Mouse (Mus musculus): ENCODE results near the gene Slco1a6. TPM values are rescaled to one million over a fixed set of nuclear protein-coding genes. Genes with fewer than 3 reads are reported as not detected.

The Slco1a6 gene
- polyA plus RNA-seq, 1 experiment from 2014 or later: not detected

DNA sequence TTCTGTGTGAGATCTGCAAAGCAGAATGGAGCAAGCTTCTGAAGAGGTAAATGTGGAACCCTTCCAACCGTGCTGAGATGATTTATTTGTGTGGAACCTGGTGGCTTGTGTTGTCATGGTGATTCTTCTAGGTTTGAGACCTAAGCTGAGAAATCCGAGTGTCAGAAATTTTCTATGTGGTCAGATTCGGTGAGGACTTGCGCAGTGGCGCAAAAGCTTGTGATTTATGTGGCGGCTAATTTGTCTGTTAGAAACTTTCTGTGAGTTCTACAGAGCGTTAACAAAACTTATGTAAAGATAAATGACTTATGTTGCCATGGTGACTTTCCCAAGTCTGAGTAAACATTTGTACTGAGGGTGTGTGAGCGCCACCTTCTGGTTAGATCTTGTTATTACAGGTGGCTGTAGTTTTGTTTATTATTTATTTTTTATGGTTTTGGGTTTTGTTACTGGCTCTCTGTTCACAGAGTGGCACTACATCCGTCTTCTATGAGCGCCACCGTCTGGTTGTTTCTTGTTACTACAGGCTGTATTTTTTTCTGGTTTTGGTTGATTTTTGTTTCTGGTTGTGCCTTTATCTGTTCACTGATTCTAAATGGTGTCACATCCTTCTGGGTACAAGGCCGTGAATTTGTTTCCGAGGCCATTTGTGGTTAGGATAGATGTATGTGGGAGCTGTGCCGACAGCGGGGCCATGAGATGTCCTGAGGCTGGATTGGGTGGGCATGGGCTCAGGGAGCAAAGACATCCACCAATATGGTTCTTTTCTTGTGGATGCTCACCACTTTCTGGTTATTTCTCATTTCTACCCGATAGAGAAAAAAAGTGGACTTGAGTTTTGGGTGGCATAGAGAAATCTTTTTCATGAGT, 167.8 kb downstream of the Slco1a6 start:
- ATAC-seq (peak; percentile 65), DNase-seq (ENCODE audit: low spot score) (peak; percentile 90)
- TF ChIP-seq EP300 (IDR thresholded peaks at IDR 0.05): no peak
- peak; percentile 80 for TF ChIP-seq CTCF (IDR thresholded peaks at IDR 0.05)
- WGBS: 42% methylated on average over 16 of the region's 16 CpGs
- Histone ChIP-seq H3K4me3 (ENCODE audit: low read depth, low read length) (no peak overlapping the region), H3K36me3 (ENCODE audit: insufficient read depth, low read length) (no peaks in the 10 kb centered on the region), H3K27me3 (replicated peaks; ENCODE audit: insufficient read depth, low read length) (no peaks in the 10 kb centered on the region), H3K4me1 (ENCODE audit: insufficient read depth, low read depth, low read length) (no peaks in the 10 kb centered on the region), H3K9me3 (ENCODE audit: low read length) (no peaks in the 10 kb centered on the region), H3K9ac (replicated peaks; ENCODE audit: low read depth) (no peak overlapping the region), H3K27ac (ENCODE audit: low read length) (no peak overlapping the region), H3K4me2 (replicated peaks; ENCODE audit: low read depth, low read length) (no peak overlapping the region)

GRCm38 (mm10) chr6:142035771-142036170, 172.6 kb downstream of the Slco1a6 start:
- WGBS: 43% methylated on average over 2 of the region's 2 CpGs
- Histone ChIP-seq H3K9ac (replicated peaks; ENCODE audit: low read depth) (no peak overlapping the region), H3K4me1 (ENCODE audit: insufficient read depth, low read depth, low read length) (no peaks in the 10 kb centered on the region), H3K9me3 (ENCODE audit: low read length) (no peaks in the 10 kb centered on the region), H3K4me2 (replicated peaks; ENCODE audit: low read depth, low read length) (no peak overlapping the region), H3K27ac (ENCODE audit: low read length) (no peak overlapping the region), H3K4me3 (ENCODE audit: low read depth, low read length) (no peak overlapping the region), H3K27me3 (replicated peaks; ENCODE audit: insufficient read depth, low read length) (no peaks in the 10 kb centered on the region), H3K36me3 (ENCODE audit: insufficient read depth, low read length) (no peaks in the 10 kb centered on the region)
- DNase-seq (ENCODE audit: low spot score): peak; percentile 74
- no peak for TF ChIP-seq CTCF (IDR thresholded peaks at IDR 0.05)
- peak; percentile 90 for ATAC-seq

Other genes with a start within 250 kb of the Slco1a6 start
- 0.08 TPM in 1 of 2 replicates, not detected in the other for gene Gm6614, start 197.1 kb downstream of the Slco1a6 start, polyA plus RNA-seq (2015; fragmentation: Nextera tagmentation; extraction: Ambion mirVana)
- gene Iapp, start 89.9 kb upstream of the Slco1a6 start, polyA plus RNA-seq (2015; fragmentation: Nextera tagmentation; extraction: Ambion mirVana): 0.19 and 0.48 TPM in 2 replicates
- 0.26 and 0.39 TPM in 2 replicates for gene Slco1a5, start 114.5 kb upstream of the Slco1a6 start, polyA plus RNA-seq (2015; fragmentation: Nextera tagmentation; extraction: Ambion mirVana)
- gene Pyroxd1, start 137.1 kb upstream of the Slco1a6 start, polyA plus RNA-seq (2015; fragmentation: Nextera tagmentation; extraction: Ambion mirVana): 16.1 and 18.0 TPM in 2 replicates
- 12.4 and 15.4 TPM in 2 replicates for gene Recql, start 178.6 kb upstream of the Slco1a6 start, polyA plus RNA-seq (2015; fragmentation: Nextera tagmentation; extraction: Ambion mirVana)
- gene Golt1b, start 178.7 kb upstream of the Slco1a6 start, polyA plus RNA-seq (2015; fragmentation: Nextera tagmentation; extraction: Ambion mirVana): 49.1 and 56.6 TPM in 2 replicates
- gene Spx, start 204.9 kb upstream of the Slco1a6 start, polyA plus RNA-seq (2015; fragmentation: Nextera tagmentation; extraction: Ambion mirVana): 0.38 and 0.43 TPM in 2 replicates